Mouse (Mus musculus) cerebellum, postnatal 25 days (tissue): Measurements from ENCODE around the gene Hist1h3d.
A peak's percentile ranks its signal among the peaks of the same experiment; 100 is the strongest.
"Not testable (repeated sequence)": the region's sequence is repeated elsewhere in the genome, so short reads cannot be mapped to it uniquely, and the experiment has no call there.

ENCODE experiments used
- DNase-seq, 2 experiments: peaks; one replicate each; pipeline ENCODE4 v3.0.0; 2021; ENCODE audit warnings: mixed read lengths in 2 of 2

The Hist1h3d gene

DNA sequence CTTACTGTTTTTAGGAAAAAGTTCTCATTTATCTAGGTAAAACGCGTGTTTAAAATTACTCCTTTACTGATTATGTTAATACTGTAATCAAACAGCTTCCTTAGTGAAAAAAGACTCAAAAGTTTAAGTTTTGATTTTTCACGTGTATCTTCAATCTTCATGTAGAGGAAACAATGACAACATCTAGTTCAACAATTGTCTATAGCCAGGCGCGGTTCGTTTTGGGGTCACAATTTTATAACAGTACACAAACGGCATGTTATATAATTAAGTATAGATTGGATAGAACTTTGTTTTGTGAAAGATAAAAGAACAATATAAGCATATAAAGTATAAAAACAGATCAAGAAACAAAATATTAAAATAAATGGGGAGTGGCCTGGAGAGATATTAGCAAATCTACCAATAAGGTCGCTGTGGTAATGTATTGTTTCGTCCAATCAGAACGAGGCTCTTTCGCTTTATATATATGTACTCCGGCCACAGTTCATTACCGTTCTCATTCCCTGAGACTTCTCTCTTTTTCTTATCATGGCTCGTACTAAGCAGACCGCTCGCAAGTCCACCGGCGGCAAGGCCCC, at the start of gene Hist1h3d:
Gene Hist1h3d (plus strand): TSS at position 493 of the 581 bp plus-strand sequence.
- peak; percentile 28 to 44 for DNase-seq

DNA sequence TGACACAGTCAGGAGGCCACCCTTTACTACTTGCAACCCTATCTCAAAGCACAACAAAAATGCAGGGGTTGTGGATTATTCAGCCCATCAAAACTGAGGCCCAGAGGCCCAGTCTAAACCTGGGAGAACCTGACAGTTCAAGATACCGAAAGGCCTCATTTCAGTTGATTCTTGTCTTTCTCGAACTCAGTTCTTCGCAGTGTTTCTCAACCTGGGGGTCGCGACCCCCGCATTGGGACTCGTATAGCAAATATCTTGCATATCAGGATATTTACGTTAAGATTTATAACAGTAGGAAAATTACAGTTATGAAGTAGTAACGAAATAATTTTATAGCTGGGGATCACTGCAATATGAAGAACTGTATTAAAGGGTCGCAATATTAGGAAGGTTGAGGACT, 49.7 kb upstream of the Hist1h3d start:
- no peak for DNase-seq

DNA sequence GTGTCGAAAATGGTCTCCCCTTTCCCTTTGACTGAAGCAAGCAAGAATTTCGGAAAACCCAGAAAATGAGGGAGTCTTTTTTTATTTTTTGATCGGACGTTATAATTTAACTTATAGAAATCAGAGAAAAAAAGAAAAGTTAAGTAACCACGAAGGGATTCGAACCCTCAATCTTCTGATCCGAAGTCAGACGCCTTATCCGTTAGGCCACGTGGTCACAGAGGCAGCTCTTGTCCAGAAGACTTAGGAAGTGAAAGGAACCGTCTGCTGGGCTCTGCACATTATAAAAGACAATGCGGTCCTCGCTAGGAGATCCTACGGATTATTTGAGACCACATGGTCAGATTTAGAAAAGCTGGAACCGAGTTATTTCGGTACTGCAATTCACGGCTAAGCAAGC, 49.3 kb upstream of the Hist1h3d start:
- peak; percentile 91 for DNase-seq

DNA sequence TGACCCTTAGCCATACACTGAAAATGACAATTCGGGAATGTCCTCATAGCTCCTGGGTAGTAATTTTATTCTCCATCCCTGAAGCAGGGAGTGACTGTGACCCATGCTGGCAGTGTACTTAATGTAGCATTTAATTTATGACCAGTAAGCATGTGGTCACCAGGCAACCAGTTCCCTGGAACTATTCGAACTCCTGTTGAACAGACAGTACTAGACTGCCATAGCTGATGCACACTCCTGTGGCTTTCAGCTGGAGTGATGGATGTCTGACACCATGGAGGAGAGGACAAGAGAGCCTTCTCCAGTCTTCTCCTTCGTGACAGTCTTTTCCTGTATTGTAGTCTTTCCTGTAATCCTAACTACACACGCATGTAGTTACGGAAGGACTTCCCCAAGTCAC, 46.6 kb upstream of the Hist1h3d start:
- DNase-seq: no peak

DNA sequence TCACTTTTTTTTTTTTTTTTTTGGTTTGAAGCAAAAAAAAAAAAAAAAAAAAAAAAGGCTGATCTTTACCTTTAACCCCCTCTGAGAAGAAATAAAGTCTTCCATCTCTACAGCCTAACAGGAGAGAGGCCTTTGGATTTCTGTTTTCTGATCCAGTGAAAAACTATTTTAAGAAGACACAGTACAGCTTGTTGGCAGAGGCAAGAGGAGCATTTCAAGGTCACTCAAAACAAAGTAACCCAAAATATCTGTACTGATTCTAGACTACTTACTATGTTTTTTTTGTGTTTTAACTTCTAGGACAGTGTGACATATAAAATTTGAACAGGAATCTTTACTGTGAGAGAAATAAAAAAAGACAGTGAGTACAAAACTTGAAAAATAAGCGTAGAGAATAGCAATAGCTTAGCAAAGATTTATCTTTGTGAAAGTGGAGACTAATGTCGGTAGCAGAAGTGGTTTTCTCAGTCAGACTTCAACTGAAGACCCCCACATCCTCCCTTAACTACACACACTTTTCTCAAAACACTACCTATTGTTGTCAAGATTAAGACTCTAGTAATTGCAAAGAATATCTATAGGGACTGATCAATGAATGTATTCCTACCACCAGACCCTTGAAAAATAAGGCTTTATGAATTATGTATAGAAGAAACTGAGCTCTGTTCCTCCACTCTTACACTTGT, 45.9 kb upstream of the Hist1h3d start:
- no peak for DNase-seq

DNA sequence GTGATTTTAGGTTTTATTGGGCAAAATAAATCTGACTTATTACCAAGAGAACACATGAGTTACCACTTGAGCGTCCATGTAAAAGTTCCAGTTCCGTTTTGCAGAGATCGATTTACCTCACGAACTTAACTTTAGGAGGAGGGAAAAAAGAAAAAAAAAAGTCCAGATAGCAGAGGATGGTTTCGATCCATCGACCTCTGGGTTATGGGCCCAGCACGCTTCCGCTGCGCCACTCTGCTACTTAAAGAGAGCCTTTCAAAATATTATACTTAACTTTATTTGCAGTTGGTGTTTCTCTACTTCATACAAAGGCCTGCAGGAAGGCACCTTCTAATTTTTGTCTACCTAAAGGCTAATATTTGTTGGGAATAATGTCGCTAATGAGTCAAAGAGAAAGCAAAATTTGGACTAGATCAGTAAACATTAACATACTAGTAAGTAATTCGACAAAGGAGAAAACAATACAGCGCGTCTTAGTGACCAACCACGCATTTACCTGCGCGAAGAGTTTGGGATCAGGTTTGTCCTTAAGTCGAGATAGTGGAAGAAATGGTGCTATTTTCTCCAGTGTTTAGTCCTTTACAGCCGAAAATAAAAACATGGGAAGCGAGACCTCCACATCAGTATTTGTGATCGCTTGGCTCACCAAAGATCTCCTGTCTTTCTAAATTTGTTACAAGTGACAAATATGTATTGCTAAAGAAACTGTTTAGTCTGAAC, 45.2 kb upstream of the Hist1h3d start:
- DNase-seq: peak; percentile 61 to 69

DNA sequence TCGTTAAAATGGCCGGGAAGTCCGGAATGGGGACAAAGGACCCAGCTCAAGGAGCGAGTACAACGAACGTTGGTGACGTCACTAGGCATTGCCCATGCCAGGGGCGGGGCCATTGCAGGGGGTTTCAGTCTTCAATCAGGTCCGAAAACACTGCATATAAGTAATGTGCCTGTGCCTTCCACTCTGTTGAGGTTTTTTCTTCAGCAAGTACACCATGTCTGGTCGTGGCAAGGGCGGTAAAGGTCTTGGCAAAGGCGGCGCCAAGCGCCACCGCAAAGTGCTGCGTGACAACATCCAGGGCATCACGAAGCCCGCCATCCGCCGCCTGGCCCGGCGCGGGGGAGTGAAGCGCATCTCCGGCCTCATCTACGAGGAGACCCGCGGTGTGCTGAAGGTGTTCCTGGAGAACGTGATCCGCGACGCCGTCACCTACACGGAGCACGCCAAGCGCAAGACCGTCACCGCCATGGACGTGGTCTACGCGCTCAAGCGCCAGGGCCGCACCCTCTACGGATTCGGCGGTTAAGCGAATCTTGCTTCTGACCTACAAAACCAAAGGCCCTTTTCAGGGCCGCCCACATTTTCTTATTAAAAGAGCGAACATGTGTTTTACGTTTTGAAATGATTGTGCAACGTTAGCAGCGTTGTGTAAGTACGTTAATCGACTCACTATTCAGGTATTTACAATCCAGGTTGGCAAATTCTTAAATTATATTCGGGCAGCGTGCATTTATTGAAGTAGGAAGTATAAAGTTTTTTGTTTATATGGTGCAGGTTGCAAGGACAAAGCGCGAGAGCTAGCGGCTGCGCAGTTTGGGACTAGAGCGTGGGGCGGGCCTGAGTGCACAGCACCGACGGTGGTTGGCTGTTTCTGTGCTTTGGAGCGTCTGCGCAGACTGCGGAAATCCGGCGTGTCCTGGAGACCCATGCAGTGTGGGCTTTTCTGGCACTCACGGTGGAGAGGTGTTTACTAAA, 44.4 kb upstream of the Hist1h3d start, which contains the start of gene Hist1h4h:
Gene Hist1h4h (plus strand): TSS at position 150 of the 975 bp plus-strand sequence.
- DNase-seq: peak; percentile 97

DNA sequence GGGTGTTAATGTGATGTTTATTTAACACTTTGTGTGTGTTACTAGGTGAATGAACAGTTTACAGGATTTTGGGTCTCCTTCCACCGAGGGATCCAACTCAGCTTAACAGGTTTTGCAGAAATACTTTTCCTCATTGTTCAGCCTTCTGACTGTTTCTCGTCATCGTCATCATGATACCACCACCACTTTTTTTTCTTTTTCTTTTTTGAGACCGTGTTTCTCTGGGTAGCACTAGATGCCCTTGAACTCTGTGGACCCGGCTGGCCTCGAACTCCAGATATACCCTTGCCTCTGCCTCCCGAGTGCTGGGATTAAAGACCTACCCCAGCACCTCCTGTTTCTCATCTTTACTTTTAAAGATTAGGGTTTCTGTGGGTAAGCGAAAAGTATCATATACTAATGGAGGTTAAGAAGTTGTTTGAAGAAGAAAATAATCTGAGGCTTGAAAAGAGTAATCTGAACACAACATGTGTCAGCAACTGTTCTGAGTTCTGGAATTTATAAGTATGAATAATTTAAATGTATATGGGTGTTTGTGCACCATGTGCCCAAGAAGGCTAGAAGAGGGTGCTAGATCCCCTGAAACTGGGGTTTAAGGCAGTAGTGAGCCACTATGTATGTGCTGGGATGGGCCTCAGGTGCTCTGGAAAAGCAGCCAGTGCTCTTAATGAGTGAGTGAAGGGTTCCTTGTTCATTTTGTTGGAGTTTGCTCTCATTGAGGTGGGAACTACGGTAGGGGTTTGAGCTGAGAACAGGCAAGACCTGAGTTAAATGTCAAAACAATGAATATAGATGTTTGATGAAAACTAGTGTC, 43.1 kb upstream of the Hist1h3d start:
- DNase-seq: no peak

DNA sequence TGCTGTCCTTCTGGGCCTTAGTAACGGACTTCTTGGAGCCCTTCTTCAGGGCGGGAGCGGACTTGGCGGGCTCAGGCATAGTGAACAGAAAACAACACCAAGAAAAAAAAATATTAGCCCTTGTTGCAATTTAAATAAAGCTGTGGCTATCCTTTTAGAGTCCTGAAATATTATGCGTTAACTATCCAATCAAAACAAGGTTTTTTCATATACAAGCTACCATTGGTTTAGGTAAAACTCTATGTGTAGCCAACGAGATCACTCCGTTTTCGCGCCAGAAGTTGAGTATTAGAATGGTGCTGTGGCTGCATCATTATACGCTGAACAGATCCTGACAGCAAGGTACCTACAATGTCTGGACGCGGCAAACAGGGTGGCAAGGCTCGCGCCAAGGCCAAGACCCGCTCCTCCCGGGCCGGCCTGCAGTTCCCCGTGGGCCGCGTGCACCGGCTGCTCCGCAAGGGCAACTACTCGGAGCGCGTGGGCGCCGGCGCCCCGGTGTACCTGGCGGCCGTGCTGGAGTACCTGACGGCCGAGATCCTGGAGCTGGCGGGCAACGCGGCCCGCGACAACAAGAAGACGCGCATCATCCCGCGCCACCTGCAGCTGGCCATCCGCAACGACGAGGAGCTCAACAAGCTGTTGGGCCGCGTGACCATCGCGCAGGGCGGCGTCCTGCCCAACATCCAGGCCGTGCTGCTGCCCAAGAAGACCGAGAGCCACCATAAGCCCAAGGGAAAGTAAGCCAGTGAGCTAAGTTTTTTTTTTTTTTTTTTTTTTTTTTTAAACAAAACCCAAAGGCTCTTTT, 41.8 kb upstream of the Hist1h3d start, which contains the start of gene Hist1h2af:
Gene Hist1h2af (plus strand): TSS at position 347 of the 808 bp plus-strand sequence.
- peak; percentile 66 to 75 for DNase-seq

DNA sequence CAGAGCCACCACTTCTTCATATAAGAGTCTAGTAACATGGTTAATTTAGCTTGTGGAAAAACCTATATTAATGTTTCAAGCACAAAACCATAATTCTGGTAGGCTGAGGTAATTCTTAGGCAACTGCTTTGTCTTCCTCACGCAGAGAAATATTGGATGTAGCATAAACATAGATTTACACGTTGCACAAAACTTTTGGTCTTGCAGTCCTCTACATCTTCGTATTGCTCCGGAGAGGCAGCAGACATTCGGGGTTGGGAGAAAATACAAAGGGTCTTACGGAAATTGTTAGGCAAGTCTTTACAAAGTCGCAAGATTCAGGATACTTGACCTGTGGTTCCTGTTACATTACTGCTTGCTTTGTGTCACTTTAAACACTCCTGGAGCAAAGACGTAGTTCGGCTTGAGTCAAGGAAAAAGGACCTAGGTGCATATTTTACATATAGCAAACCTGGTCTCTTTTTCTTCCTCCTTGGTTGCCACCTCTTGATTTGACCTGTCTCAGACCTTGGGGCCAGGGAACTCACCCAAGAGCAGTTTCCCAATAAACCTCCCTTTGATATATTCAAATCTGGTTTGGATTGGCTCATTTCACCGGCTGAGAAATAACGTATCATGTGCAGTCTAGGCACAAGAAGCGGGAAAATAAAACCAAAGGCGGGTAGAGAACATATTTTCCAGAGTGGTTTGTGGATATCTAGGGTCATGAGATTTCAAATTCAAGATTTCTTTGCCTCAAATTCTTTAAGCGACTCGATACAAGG, 41.0 kb upstream of the Hist1h3d start:
- no peak for DNase-seq

DNA sequence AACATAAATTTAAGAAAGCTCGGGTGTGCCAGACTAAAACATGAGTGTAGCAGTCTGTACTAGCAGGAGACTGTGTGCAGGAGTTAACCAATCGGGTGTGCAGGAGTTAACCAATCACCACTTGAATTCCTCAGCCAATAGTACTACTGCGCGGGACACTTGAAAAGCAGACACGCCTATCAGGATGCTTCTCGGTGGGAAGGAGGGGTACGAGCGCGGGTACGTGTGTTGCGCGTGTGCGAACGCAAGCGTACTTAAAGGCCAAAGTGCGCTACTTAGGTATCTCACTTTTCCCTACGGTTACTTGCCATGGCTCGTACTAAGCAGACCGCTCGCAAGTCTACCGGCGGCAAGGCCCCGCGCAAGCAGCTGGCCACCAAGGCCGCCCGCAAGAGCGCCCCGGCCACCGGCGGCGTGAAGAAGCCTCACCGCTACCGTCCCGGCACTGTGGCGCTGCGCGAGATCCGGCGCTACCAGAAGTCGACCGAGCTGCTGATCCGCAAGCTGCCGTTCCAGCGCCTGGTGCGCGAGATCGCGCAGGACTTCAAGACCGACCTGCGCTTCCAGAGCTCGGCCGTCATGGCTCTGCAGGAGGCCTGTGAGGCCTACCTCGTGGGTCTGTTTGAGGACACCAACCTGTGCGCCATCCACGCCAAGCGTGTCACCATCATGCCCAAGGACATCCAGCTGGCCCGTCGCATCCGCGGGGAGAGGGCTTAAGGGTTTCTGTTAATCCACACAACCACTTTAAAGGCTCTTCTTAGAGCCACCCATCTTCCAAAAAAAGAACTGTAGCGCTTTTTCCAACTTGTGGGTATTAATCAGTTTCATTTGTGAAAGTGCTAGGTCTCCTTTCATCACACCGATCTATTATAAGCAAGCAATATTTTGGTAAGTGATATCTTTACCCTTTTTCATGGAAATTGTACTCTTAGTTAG, 40.2 kb upstream of the Hist1h3d start, which contains the start of gene Hist1h3g:
Gene Hist1h3g (plus strand): TSS at position 286 of the 939 bp plus-strand sequence.
- DNase-seq: peak; percentile 80 to 89

DNA sequence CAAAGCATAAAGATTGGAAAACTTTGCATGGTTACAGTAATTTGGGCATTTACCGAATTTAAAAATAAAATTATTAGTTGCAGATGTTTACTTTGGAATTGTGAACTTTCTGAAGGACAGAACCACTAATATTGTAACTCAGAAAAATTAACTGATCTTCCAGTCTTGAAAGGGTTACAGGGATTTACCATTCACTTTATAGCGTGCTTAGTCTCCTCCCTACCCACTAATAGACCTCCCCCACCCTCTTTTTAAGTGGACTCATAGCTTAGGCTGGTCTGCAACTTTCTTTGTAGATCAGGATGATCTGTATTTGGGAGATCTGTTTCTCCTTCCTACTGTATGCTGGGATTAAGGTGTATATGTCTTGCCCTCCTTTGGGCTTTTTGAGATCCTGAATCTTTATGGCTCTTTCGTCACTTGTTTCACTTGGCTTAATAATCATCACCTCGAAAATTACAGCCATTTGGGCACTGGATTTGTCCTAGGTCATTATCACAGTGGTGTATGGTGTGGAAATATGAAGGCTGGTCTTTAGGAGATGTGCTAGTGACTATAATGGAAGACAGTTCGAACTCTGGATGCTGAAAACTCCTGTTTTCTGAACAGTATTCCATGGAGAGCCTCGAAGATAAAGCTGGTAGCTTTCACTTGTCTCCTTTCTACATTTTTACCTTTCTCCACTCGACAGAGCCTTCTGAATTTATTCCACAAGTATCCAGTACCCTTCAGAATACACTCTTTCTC, 39.3 kb upstream of the Hist1h3d start:
- DNase-seq: no peak

DNA sequence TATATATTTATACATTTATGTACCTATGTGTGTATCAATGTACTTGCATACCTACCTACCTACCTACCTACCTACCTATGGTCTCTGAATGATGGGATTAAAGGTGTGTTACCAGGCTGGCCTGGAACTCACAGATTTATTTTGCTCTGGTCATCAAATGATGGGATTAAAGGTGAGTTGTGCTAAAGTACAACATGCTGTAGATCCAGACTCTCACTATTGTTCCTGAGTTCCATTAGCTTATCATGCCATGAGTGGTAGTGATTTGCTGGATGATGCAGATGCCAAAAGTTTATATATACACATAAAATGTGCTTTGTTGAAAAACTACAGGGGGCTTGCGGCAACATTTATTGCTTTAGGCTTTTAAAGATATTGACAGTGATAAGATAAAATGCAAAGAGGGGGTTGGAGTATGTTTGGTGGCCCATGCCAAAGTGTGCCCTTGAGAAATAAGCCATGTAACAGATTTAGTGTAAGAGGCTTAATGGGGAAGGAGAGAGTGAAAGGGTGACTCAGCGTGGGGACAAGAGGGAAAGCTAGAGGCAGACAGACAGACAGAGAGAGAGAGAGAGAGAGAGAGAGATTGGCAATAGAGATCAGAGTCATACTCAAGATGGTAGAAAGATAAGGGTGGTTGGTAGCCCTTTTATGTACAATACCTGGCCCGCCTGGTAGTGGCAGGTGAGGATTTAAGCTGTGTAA, 38.4 kb upstream of the Hist1h3d start:
- no peak for DNase-seq

DNA sequence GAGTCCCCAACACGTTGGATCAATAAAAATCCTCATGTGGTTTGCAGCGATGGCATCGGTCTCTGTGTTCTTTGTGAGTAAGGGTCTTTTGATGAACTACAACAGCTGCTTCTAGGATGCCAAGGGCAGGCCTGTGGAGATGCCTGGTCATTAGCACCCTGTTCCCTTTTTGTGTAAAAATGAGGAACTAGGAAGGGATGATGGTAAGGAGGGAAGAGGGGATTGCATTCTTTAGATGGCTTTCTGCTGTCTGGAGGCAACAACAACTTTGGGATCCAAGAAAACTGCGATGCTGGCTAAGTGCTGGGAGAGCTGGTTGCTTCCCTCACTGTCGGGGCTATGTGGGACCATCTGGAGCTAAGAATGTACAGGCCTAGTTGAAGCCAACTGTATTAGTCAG, 37.3 kb upstream of the Hist1h3d start:
- DNase-seq: no peak

DNA sequence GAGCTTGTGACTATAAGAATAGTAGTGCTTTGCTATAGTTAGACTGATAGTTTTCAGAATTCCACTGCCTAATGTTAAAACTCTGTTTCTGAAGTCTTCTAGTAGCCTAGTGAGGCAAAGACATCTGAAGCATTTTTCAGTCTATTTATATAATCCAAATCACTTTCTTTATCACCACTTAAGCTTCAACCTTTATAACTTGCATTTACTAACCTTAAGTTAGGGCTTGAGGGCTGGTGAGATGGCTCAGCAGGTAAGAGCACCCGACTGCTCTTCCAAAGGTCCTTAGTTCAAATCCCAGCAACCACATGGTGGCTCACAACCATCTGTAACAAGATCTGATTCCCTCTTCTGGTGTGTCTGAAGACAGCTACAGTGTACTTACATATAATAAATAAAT, 35.7 kb upstream of the Hist1h3d start:
- not testable (repeated sequence) for DNase-seq

DNA sequence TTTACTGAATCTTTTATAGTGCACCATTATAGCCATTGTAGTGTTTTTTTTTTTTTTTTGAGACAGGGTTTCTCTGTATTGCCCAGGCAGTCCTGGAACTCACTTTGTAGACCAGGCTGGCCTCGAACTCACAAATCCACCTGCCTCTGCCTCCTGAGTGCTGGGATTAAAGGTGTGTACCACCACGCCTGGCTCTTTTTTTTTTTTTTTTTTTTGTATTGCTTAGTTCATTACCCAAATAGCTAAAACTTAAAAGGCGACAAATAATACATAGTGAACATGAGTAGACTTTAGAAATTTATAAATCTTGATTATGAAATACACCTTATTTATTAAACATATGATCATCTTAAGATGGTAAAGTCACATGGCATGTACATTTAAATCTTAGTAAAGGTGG, 34.1 kb upstream of the Hist1h3d start:
- no peak for DNase-seq
